Mouse (Mus musculus) megakaryocyte-erythroid progenitor cell, adult 5 weeks (primary cell): ENCODE measurements around the gene 9030612E09Rik. TPM values are rescaled to one million over a fixed set of nuclear protein-coding genes. Genes with fewer than 3 reads are reported as not detected.

ENCODE experiments used
- polyA plus RNA-seq: library from polyadenylated mRNA; stranded (reverse); fragments of >175 nt; gene quantifications from 2 replicates; pipeline ENCODE4 v1.2.3, GENCODE M21; 2012

The 9030612E09Rik gene
- polyA plus RNA-seq, result not detected in 2 replicates

GRCm38 (mm10) chr10:43174326-43175155 lies at the start of gene 9030612E09Rik, which contains the start of gene Sobp:
9030612E09Rik (plus strand) TSS chr10:43174704.
Sobp (minus strand) TSS chr10:43174530.

GRCm38 (mm10) chr10:43220910-43221625 lies 46.6 kb downstream of the 9030612E09Rik start, which contains the start of gene Pdss2:
Pdss2 (plus strand) TSS chr10:43221486.

Other genes starting within 250 kb of the 9030612E09Rik start
- gene Sobp, start 174 bp upstream of the 9030612E09Rik start, polyA plus RNA-seq, result 0.40 and 0.57 TPM in 2 replicates
- 4.6 and 5.8 TPM in 2 replicates for gene Pdss2, start 46.8 kb downstream of the 9030612E09Rik start, polyA plus RNA-seq